Mouse (Mus musculus): ENCODE measurements around the gene Nudcd3. TPM values are rescaled to one million over a fixed set of nuclear protein-coding genes. Genes with fewer than 3 reads are reported as not detected.

Gene Nudcd3
- polyA plus RNA-seq, 1 experiment, result 22.0 TPM

- H3K27ac ChIP-seq (replicated peaks; ENCODE audit: low read depth, low read length), result no peak within 1 kb of the TSS
- peak within 1 kb of the TSS; percentile 37 for H3K4me3 ChIP-seq (ENCODE audit: insufficient read depth, low read depth, low read length)
- H3K4me1 ChIP-seq (ENCODE audit: control insufficient read depth, insufficient read depth, insufficient read length, low read length), result no peaks in the 10 kb centered on the region
Observed at GRCm38 (mm10) chr11:6066176-6066575, 134.0 kb downstream of the Nudcd3 start, which contains the start of gene Camk2b. TSS of gene Camk2b (minus strand) at chr11:6066362.

- Histone ChIP-seq H3K4me1 (ENCODE audit: control insufficient read depth, insufficient read depth, insufficient read length, low read length) (no peaks in the 10 kb centered on the region), H3K27ac (replicated peaks; ENCODE audit: low read depth, low read length) (no peak overlapping the region), H3K4me3 (ENCODE audit: insufficient read depth, low read depth, low read length) (peak overlapping the region; percentile 37)
Observed at GRCm38 (mm10) chr11:6065551-6066121, 134.6 kb downstream of the Nudcd3 start.

- no peak overlapping the region for H3K27ac ChIP-seq (replicated peaks; ENCODE audit: low read depth, low read length)
- H3K4me1 ChIP-seq (ENCODE audit: control insufficient read depth, insufficient read depth, insufficient read length, low read length), result no peaks in the 10 kb centered on the region
- peak overlapping the region; percentile 37 for H3K4me3 ChIP-seq (ENCODE audit: insufficient read depth, low read depth, low read length)
Observed at GRCm38 (mm10) chr11:6065046-6065521, 135.1 kb downstream of the Nudcd3 start.

- H3K27ac ChIP-seq (replicated peaks; ENCODE audit: low read depth, low read length), result no peak overlapping the region
- H3K4me3 ChIP-seq (ENCODE audit: insufficient read depth, low read depth, low read length), result peak overlapping the region; percentile 37; the same call in 1 of the 2 replicates
- no peaks in the 10 kb centered on the region for H3K4me1 ChIP-seq (ENCODE audit: control insufficient read depth, insufficient read depth, insufficient read length, low read length)
Observed at GRCm38 (mm10) chr11:6064215-6065045, 135.8 kb downstream of the Nudcd3 start.

GRCm38 (mm10) chr11:6063501-6064214 is 136.6 kb downstream of the Nudcd3 start:
- Histone ChIP-seq H3K4me3 (ENCODE audit: insufficient read depth, low read depth, low read length) (no peak overlapping the region), H3K27ac (replicated peaks; ENCODE audit: low read depth, low read length) (no peak overlapping the region), H3K4me1 (ENCODE audit: control insufficient read depth, insufficient read depth, insufficient read length, low read length) (no peaks in the 10 kb centered on the region)

GRCm38 (mm10) chr11:6063065-6063464 is 137.2 kb downstream of the Nudcd3 start:
- no peaks in the 10 kb centered on the region for H3K4me1 ChIP-seq (ENCODE audit: control insufficient read depth, insufficient read depth, insufficient read length, low read length)
- no peak overlapping the region for H3K4me3 ChIP-seq (ENCODE audit: insufficient read depth, low read depth, low read length)
- no peak overlapping the region for H3K27ac ChIP-seq (replicated peaks; ENCODE audit: low read depth, low read length)

- Histone ChIP-seq H3K4me3 (ENCODE audit: insufficient read depth, low read depth, low read length) (no peak overlapping the region), H3K27ac (replicated peaks; ENCODE audit: low read depth, low read length) (no peak overlapping the region), H3K4me1 (ENCODE audit: control insufficient read depth, insufficient read depth, insufficient read length, low read length) (no peaks in the 10 kb centered on the region)
Observed at GRCm38 (mm10) chr11:6062329-6062728, 137.9 kb downstream of the Nudcd3 start.

GRCm38 (mm10) chr11:6061891-6062290 is 138.3 kb downstream of the Nudcd3 start:
- Histone ChIP-seq H3K4me1 (ENCODE audit: control insufficient read depth, insufficient read depth, insufficient read length, low read length) (no peaks in the 10 kb centered on the region), H3K27ac (replicated peaks; ENCODE audit: low read depth, low read length) (no peak overlapping the region), H3K4me3 (ENCODE audit: insufficient read depth, low read depth, low read length) (no peak overlapping the region)

GRCm38 (mm10) chr11:6059162-6059561 is 141.1 kb downstream of the Nudcd3 start:
- no peak overlapping the region for H3K27ac ChIP-seq (replicated peaks; ENCODE audit: low read depth, low read length)
- H3K4me1 ChIP-seq (ENCODE audit: control insufficient read depth, insufficient read depth, insufficient read length, low read length), result no peaks in the 10 kb centered on the region
- no peak overlapping the region for H3K4me3 ChIP-seq (ENCODE audit: insufficient read depth, low read depth, low read length)

Other genes with a start within 250 kb of the Nudcd3 start
- gene Ykt6, start 244.7 kb downstream of the Nudcd3 start, polyA plus RNA-seq (2012; ENCODE audit: insufficient read depth, insufficient read length, missing spikeins), result 42.9 TPM in 2 replicates
- gene Camk2b, start 134.1 kb downstream of the Nudcd3 start, polyA plus RNA-seq (2012; ENCODE audit: insufficient read depth, insufficient read length, missing spikeins), result 12.1 and 18.6 TPM in 2 replicates
- gene A730071L15Rik, start 386 bp downstream of the Nudcd3 start, polyA plus RNA-seq (2012; ENCODE audit: insufficient read depth, insufficient read length, missing spikeins), result not detected in 2 replicates
- not detected in 2 replicates for gene Npc1l1, start 29.7 kb upstream of the Nudcd3 start, polyA plus RNA-seq (2012; ENCODE audit: insufficient read depth, insufficient read length, missing spikeins)
- 13.0 and 14.2 TPM in 2 replicates for gene Ddx56, start 67.4 kb upstream of the Nudcd3 start, polyA plus RNA-seq (2012; ENCODE audit: insufficient read depth, insufficient read length, missing spikeins)
- 47.2 and 47.6 TPM in 2 replicates for gene Tmed4, start 74.5 kb upstream of the Nudcd3 start, polyA plus RNA-seq (2012; ENCODE audit: insufficient read depth, insufficient read length, missing spikeins)
- 1,179 and 1,285 TPM in 2 replicates for gene Ogdh, start 91.2 kb upstream of the Nudcd3 start, polyA plus RNA-seq (2012; ENCODE audit: insufficient read depth, insufficient read length, missing spikeins)
- 20.4 and 25.1 TPM in 2 replicates for gene Zmiz2, start 188.7 kb upstream of the Nudcd3 start, polyA plus RNA-seq (2012; ENCODE audit: insufficient read depth, insufficient read length, missing spikeins)
- 1,997 and 2,277 TPM in 2 replicates for gene Ppia, start 215.0 kb upstream of the Nudcd3 start, polyA plus RNA-seq (2012; ENCODE audit: insufficient read depth, insufficient read length, missing spikeins)
- gene H2afv, start 244.0 kb upstream of the Nudcd3 start, polyA plus RNA-seq (2012; ENCODE audit: insufficient read depth, insufficient read length, missing spikeins), result 54.3 and 66.3 TPM in 2 replicates

Data from brown adipose tissue, adult 24 weeks (tissue).